Comparison of ENCODE assay signal across 9 mouse cellular contexts in the genomic region with DNA sequence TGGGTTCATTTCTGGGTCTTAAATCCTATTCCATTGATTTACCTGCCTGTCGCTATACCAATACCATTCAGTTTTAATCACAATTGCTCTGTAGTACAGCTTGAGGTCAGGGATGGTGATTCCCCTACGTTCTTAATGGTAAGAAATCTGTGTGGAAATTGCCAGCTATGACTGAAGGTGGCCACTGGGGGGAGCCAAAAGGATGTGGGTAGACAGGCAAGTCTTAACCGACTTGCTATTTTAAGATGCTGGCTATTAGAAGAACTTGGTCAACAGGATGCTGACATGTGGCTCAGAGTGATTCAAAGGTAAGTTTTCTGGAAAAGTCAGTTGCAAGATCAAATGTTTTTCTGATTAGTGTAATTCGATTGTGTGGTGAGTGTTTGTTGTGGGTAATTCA. TPM values are rescaled to one million over a fixed set of nuclear protein-coding genes. Genes with fewer than 3 reads are reported as not detected.
A peak's percentile ranks its signal among the peaks of the same experiment; 100 is the strongest.
DNase-seq lines count a peak whose midpoint lies in the region; ATAC-seq and TF ChIP-seq lines count a peak whose summit lies in the region.
"Had no signal": no experiment of that assay in that cellular context is flagged by ENCODE, and none has a peak within 500 bp of the region (broad histone marks: within the 10 kb centered on the region; RNA-seq: fewer than 3 reads in every experiment).

No protein-coding gene starts in this region.

- no peak for ATAC-seq in heart, embryonic 11.5 days (replicated peaks; ENCODE audit: insufficient number of reproducible peaks, low FRiP score, low TSS enrichment)

- WGBS in heart, embryonic 11.5 days (ENCODE audit: insufficient replicate concordance), result 12% methylated on average over 4 of the region's 4 CpGs
- 8% methylated on average over 4 of the region's 4 CpGs for WGBS in small intestine, adult 2 months

- H3K4me1 ChIP-seq in heart, embryonic 11.5 days (ENCODE audit: control insufficient read depth, insufficient read depth, low read length), result no peaks in the 10 kb centered on the region
- no peaks in the 10 kb centered on the region for H3K4me1 ChIP-seq in small intestine, adult 2 months (ENCODE audit: control insufficient read depth, insufficient read depth, insufficient read length, low read length)
- H3K4me1 ChIP-seq: megakaryocyte, embryonic 14.5 days had no signal

- H3K9ac ChIP-seq in heart, embryonic 11.5 days (ENCODE audit: low read depth, low read length), result no peak overlapping the region

- no peak overlapping the region for H3K4me2 ChIP-seq in heart, embryonic 11.5 days

- H3K9me3 ChIP-seq in heart, embryonic 11.5 days (replicated peaks; ENCODE audit: control insufficient read depth, low read length), result no peaks in the 10 kb centered on the region
- H3K9me3 ChIP-seq: megakaryocyte, embryonic 14.5 days had no signal

- intact Hi-C loops in gastrocnemius, postnatal 14 days (cut with DNase I; ENCODE audit: low total_unique reads), result no loop called here

- TF ChIP-seq POLR2A in small intestine, adult 2 months (IDR thresholded peaks at IDR 0.05; ENCODE audit: low read depth, low read length), result no peak

- H3K36me3 ChIP-seq in heart, embryonic 11.5 days (ENCODE audit: control insufficient read depth, insufficient read depth, low read length), result no peaks in the 10 kb centered on the region
- no peaks in the 10 kb centered on the region for H3K36me3 ChIP-seq in small intestine, adult 2 months (ENCODE audit: control insufficient read depth, insufficient read depth, low read length)

- H3K27me3 ChIP-seq in heart, embryonic 11.5 days (ENCODE audit: control insufficient read depth, insufficient read depth, low read length), result no peaks in the 10 kb centered on the region
- H3K27me3 ChIP-seq in small intestine, adult 2 months (ENCODE audit: control insufficient read depth, insufficient read depth, low read length), result no peaks in the 10 kb centered on the region
- H3K27me3 ChIP-seq: megakaryocyte, embryonic 14.5 days had no signal

- no peak overlapping the region for H3K27ac ChIP-seq in heart, embryonic 11.5 days (ENCODE audit: low read depth, low read length)
- H3K27ac ChIP-seq in small intestine, adult 2 months (ENCODE audit: insufficient read depth, low read depth, low read length), result no peak overlapping the region

- DNase-seq in heart, adult 18-20 months, result peak; percentile 61 to 79
- DNase-seq in ZHBTc4 (ENCODE audit: low read depth, low spot score), result peak; percentile 83
- peak; percentile 64 to 80 for DNase-seq in cerebellum, postnatal 4 days (ENCODE audit: low spot score in 2 of 2)
- peak; percentile 44 for DNase-seq in gastrocnemius, postnatal 14 days
- peak; percentile 28 to 80 for DNase-seq in layer of hippocampus, adult 18-20 months (ENCODE audit: low spot score in 2 of 2)
- DNase-seq in lung, postnatal 10 days, result peak; percentile 78

- no peak overlapping the region for H3K4me3 ChIP-seq in heart, embryonic 11.5 days (ENCODE audit: low read depth, low read length)
- no peak overlapping the region for H3K4me3 ChIP-seq in small intestine, adult 2 months (ENCODE audit: low read depth, low read length)
- H3K4me3 ChIP-seq: megakaryocyte, embryonic 14.5 days had no signal

- TF ChIP-seq CTCF in small intestine, adult 2 months (IDR thresholded peaks at IDR 0.05; ENCODE audit: extremely low read depth, insufficient read length, insufficient replicate concordance, low read depth, low read length), result peak; percentile 31; the same call in 1 of the 2 replicates

RNA-seq across cellular contexts. Expression of a gene that starts 43.6 kb away (rescaled TPM):
- 10 to 100 TPM; 16.5 to 18.9 TPM for total RNA-seq in heart, adult 18-20 months (2021)
- 14.3 and 17.3 TPM in 2 replicates for polyA plus RNA-seq in heart, embryonic 11.5 days (2014; fragmentation: Nextera tagmentation; extraction: Ambion mirVana)
- total RNA-seq in gastrocnemius, postnatal 14 days (2021), result 10 to 100 TPM; 12.6 to 13.6 TPM
- total RNA-seq in layer of hippocampus, adult 18-20 months (2021), result 10 to 100 TPM; 38.5 to 38.9 TPM
- 1.6 and 4.3 TPM in 2 replicates for polyA plus RNA-seq in small intestine, adult 2 months (2012; rRNA removed)
